Mouse (Mus musculus) lung, postnatal 0 days (tissue): ENCODE measurements around the gene Sdk1.

Source experiments
- CTCF ChIP-seq: IDR thresholded peaks from 2 replicates; pipeline ENCODE4 v1.5.1; 2016; ENCODE audit warnings: antibody characterized with exemption, mild to moderate bottlenecking
- EP300 ChIP-seq: IDR thresholded peaks from 2 replicates; pipeline ENCODE4 v1.6.1; 2016; ENCODE audit warnings: antibody characterized with exemption, mild to moderate bottlenecking, control low read depth

DNA sequence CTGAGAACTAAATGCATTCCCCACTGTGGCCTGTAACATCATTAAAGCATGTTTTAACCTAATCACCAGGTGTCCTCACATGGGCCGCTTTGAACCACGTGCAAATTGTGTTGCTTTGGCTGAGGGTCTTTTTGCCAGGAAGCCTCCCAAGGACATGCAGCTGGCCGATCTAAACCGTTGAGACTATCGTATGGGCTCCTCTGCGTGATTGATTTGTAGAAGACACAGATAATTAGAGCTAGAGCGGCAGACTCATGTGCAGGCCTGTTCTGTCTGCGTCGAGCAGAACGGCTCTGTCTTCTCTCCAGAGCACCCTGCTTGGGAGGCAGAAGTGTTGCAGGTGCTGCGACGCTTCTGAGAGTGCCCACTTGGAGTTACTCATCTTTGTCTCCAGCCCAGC is 453.6 kb downstream of the Sdk1 start:
- no peak for TF ChIP-seq CTCF
- no peak for TF ChIP-seq EP300
